Mouse (Mus musculus) left cerebral cortex, postnatal 4 days (tissue): ENCODE measurements around the gene Txlng. TPM values are rescaled to one million over a fixed set of nuclear protein-coding genes. Genes with fewer than 3 reads are reported as not detected.
"Not testable (repeated sequence)": the region's sequence is repeated elsewhere in the genome, so short reads cannot be mapped to it uniquely, and the experiment has no call there.

Experiments used
- DNase-seq: peaks from one replicate; pipeline ENCODE4 v3.0.0-alpha.2; 2022
- intact Hi-C: fragments of 180-260 bp; cut with DNase I; formaldehyde crosslinking; loops from one replicate; pipeline ENCODE4 v1.15.1; 2025
- total RNA-seq, 2 experiments: library from RNA; stranded (reverse); gene quantifications; 2 replicates each; pipeline ENCODE4 v1.2.3; 2021

Txlng gene
- 10 to 100 TPM; 12.3 to 13.7 TPM for total RNA-seq

GRCm38 (mm10) chrX:162829203-162829708, at the start of gene Txlng:
Gene Txlng, minus strand, starts transcription at chrX:162829454.
- intact Hi-C loops, result no loop called here

GRCm38 (mm10) chrX:162878236-162878635, 49.0 kb upstream of the Txlng start:
- intact Hi-C loops, result no loop called here
- no peak for DNase-seq

More at GRCm38 (mm10) chrX:162829203-162829708, at the start of gene Txlng:
- peak; percentile 96 for DNase-seq

- no peak for DNase-seq
- intact Hi-C loops, result no loop called here
Measured at GRCm38 (mm10) chrX:162873761-162874160, 44.5 kb upstream of the Txlng start.

GRCm38 (mm10) chrX:162871734-162872517, 42.7 kb upstream of the Txlng start:
- peak; percentile 8 for DNase-seq
- intact Hi-C loops, result no loop called here

GRCm38 (mm10) chrX:162868294-162868965, 39.2 kb upstream of the Txlng start:
- intact Hi-C loops, result no loop called here
- no peak for DNase-seq

- no peak for DNase-seq
- intact Hi-C loops, result no loop called here
Measured at GRCm38 (mm10) chrX:162848682-162849081, 19.4 kb upstream of the Txlng start.

- intact Hi-C loops, result no loop called here
- DNase-seq, result no peak
Measured at GRCm38 (mm10) chrX:162845531-162845930, 16.3 kb upstream of the Txlng start.

- DNase-seq, result peak; percentile 11
- intact Hi-C loops, result no loop called here
Measured at GRCm38 (mm10) chrX:162844447-162845100, 15.3 kb upstream of the Txlng start.

GRCm38 (mm10) chrX:162832101-162832500, 2.8 kb upstream of the Txlng start:
- no peak for DNase-seq
- intact Hi-C loops, result no loop called here

- no peak for DNase-seq
- intact Hi-C loops, result no loop called here
Measured at GRCm38 (mm10) chrX:162831542-162831941, 2.3 kb upstream of the Txlng start.

- intact Hi-C loops, result no loop called here
- no peak for DNase-seq
Measured at GRCm38 (mm10) chrX:162831036-162831435, 1.8 kb upstream of the Txlng start.

- DNase-seq, intact Hi-C loops: not testable (repeated sequence)
Measured at GRCm38 (mm10) chrX:162830313-162830712, 1.1 kb upstream of the Txlng start.

- DNase-seq, result peak; percentile 1
- intact Hi-C loops, result no loop called here
Measured at GRCm38 (mm10) chrX:162829741-162830140, 487 bp upstream of the Txlng start.

- DNase-seq, result peak; percentile 10
- intact Hi-C loops, result no loop called here
Measured at GRCm38 (mm10) chrX:162828783-162829182, 471 bp downstream of the Txlng start.

GRCm38 (mm10) chrX:162828016-162828415, 1.2 kb downstream of the Txlng start:
- no peak for DNase-seq
- intact Hi-C loops, result no loop called here

GRCm38 (mm10) chrX:162800371-162800770, 28.9 kb downstream of the Txlng start:
- intact Hi-C loops, result no loop called here

GRCm38 (mm10) chrX:162791392-162791791, 37.9 kb downstream of the Txlng start:
- intact Hi-C loops, result not testable (repeated sequence)
- peak; percentile 1 for DNase-seq

More at GRCm38 (mm10) chrX:162800371-162800770, 28.9 kb downstream of the Txlng start:
- peak; percentile 26 for DNase-seq

- no peak for DNase-seq
- intact Hi-C loops, result no loop called here
Measured at GRCm38 (mm10) chrX:162788372-162788771, 40.9 kb downstream of the Txlng start.

GRCm38 (mm10) chrX:162770726-162771125, 58.5 kb downstream of the Txlng start:
- DNase-seq, result no peak
- intact Hi-C loops, result no loop called here

GRCm38 (mm10) chrX:162761716-162762395, 67.4 kb downstream of the Txlng start:
- no peak for DNase-seq
- intact Hi-C loops, result loop anchor here (10.0 kb wide), 1 partner anchor 257 kb away; no protein-coding TSS in a partner anchor
